Mouse (Mus musculus) stomach, embryonic 15.5 days (tissue): ENCODE measurements around the gene Rin1. TPM values are rescaled to one million over a fixed set of nuclear protein-coding genes. Genes with fewer than 3 reads are reported as not detected.

Source experiments
- ATAC-seq: fragments of 200-750 bp; cut with Nextera tagmentation; 2 replicates; pipeline ENCODE4 v1.8.0; 2017; ENCODE audit warnings: low read depth, moderate number of reproducible peaks, moderate TSS enrichment; ENCODE audit not compliant: insufficient read depth, low FRiP score
- H3K27ac ChIP-seq: fragments of 300-500 bp; sonication (generic); 2 replicates; pipeline ENCODE4 v1.5.1; 2015; ENCODE audit warnings: mild to moderate bottlenecking, inconsistent platforms
- H3K27me3 ChIP-seq: fragments of 300-500 bp; sonication (generic); replicated peaks from 2 replicates; pipeline ENCODE4 v1.6.1; 2015; ENCODE audit warnings: inconsistent platforms
- H3K36me3 ChIP-seq: fragments of 300-500 bp; sonication (generic); 2 replicates; pipeline ENCODE4 v1.6.1; 2015; ENCODE audit warnings: inconsistent platforms
- H3K4me1 ChIP-seq: fragments of 300-500 bp; sonication (generic); 2 replicates; pipeline ENCODE4 v1.6.1; 2015; ENCODE audit warnings: inconsistent platforms
- H3K4me2 ChIP-seq: fragments of 300-500 bp; sonication (generic); 2 replicates; pipeline ENCODE4 v1.6.1; 2015; ENCODE audit warnings: mild to moderate bottlenecking, inconsistent platforms
- H3K4me3 ChIP-seq: fragments of 300-500 bp; sonication (generic); replicated peaks from 2 replicates; pipeline ENCODE4 v1.5.1; 2015; ENCODE audit warnings: inconsistent platforms
- H3K9ac ChIP-seq: fragments of 300-500 bp; sonication (generic); 2 replicates; pipeline ENCODE4 v1.6.1; 2015; ENCODE audit warnings: inconsistent platforms
- H3K9me3 ChIP-seq: fragments of 300-500 bp; sonication (generic); 2 replicates; pipeline ENCODE4 v1.6.1; 2016; ENCODE audit warnings: inconsistent platforms
- WGBS: fragments of 180-500 bp; shearing (Covaris S2); methylation state at CpG from one replicate; pipeline ENCODE4 v1.1.7; 2015; 5-methylcytosine and 5-hydroxymethylcytosine counted together
- polyA plus RNA-seq: library from polyadenylated mRNA; unstranded; fragments of >200 nt; fragmentation: Nextera tagmentation; extraction: Ambion mirVana; gene quantifications from 2 replicates; pipeline ENCODE4 v1.2.1, GENCODE M21; 2015

Rin1 gene
- polyA plus RNA-seq, 1 experiment from 2014 or later = 2.3 TPM

DNA sequence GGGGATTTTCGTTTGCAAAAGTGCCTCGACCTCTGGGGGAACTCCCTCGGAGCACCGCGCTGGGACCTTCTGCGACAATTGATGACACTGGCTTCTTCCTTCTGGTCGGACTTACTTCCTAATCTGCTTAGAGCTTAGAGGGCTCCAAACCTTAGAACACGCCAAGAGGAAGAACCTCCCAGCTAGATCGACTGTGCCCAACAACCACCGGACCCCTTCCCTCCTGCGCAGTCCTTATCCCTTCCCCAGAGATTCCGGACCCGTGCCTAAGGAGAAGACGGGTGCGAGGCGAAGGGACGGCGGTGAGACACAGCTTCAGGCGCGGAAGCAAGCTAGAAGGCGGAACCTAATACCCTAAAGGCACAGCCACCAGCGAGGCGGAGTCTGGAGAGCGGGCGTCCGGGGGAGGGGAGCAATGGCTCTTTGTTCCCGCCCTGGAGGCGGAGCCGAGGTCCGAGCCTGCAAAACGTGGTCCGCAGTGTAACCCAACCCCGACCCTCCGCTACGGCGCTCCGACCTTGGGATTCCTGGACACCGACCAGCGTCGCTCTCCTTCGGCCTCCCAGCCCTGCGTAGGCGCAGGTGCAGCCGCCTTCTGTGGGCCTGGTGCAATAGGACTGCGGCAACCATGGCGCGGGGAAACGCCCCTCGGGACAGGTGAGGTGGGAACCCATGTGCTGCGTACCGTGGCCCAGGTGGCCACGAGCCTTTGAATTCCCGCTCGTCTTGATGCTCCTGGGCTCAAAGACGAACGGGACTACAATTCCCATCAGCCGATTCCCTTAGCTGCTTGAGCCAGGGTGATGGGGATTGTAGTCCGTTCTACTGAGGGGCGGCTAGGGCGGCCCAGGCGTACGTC, 26.4 kb upstream of the Rin1 start, which contains the start of gene Slc29a2:
Gene Slc29a2, plus strand, starts transcription at position 240 of the 859 bp plus-strand sequence.
- Histone ChIP-seq H3K36me3 (no peaks in the 10 kb centered on the region; the same call in 1 of the 2 replicates), H3K4me1 (peaks cover 8% of the 10 kb centered on the region; the same call in 1 of the 2 replicates), H3K27ac (peak within 1 kb of the TSS; percentile 74), H3K4me3 (peak within 1 kb of the TSS; percentile 72), H3K4me2 (peak within 1 kb of the TSS; percentile 95), H3K9ac (peak within 1 kb of the TSS; percentile 57), H3K9me3 (no peaks in the 10 kb centered on the region), H3K27me3 (no peaks in the 10 kb centered on the region)
- peak; percentile 96 for ATAC-seq
- under 1% methylated on average over 59 of the region's 62 CpGs for WGBS

DNA sequence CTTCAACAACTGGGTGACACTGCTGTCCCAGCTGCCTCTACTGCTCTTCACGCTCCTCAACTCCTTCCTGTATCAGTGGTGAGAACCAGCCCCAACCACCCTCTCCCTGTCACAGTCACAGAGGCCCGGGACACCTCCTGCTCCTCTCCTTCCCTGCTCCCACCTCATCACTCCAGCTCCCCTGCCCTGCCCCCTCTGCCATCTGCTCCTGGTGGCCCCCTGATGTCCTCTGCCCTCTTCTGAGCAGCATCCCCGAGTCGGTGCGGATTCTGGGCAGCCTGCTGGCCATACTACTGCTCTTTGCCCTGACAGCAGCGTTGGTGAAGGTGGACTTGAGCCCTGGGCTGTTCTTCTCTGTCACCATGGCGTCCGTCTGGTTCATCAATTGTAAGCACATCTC, 24.2 kb upstream of the Rin1 start:
- Histone ChIP-seq H3K9ac (no peak overlapping the region), H3K4me2 (no peak overlapping the region), H3K36me3 (no peaks in the 10 kb centered on the region; the same call in 1 of the 2 replicates), H3K4me3 (no peak overlapping the region), H3K27me3 (no peaks in the 10 kb centered on the region), H3K9me3 (no peaks in the 10 kb centered on the region), H3K4me1 (peaks cover 8% of the 10 kb centered on the region; the same call in 1 of the 2 replicates), H3K27ac (no peak overlapping the region)
- WGBS = 89% methylated on average over 8 of the region's 8 CpGs
- ATAC-seq = no peak

DNA sequence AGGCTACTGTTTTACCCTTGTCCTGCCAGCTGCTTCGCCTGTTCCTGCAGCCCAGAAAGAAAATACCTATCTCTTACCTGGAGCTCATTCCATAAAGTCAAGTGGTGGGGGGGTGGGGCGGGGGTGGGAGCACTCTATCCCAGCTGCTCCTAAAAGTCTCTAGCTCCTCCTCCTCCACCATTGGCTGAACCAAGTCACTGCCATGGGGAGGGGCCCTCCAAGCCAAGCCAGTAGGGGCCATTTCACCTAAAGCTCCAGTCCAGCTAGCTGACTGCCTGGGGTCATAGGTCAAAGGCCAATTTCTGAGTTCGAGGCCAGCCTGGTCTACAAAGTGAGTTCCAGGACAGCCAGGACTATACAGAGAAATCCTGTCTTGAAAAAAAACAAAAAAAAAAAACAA, 17.6 kb upstream of the Rin1 start:
- H3K4me3 ChIP-seq = no peak overlapping the region
- no peaks in the 10 kb centered on the region; the same call in 1 of the 2 replicates for H3K36me3 ChIP-seq
- no peak overlapping the region for H3K9ac ChIP-seq
- no peak overlapping the region for H3K4me2 ChIP-seq
- 75% methylated on average over 3 of the region's 3 CpGs for WGBS
- H3K27me3 ChIP-seq = no peaks in the 10 kb centered on the region
- H3K4me1 ChIP-seq = 0 out of 2 replicates have a peak, but pooled peaks cover 2% of the 10 kb centered on the region
- no peak for ATAC-seq
- no peaks in the 10 kb centered on the region for H3K9me3 ChIP-seq
- H3K27ac ChIP-seq = no peak overlapping the region

DNA sequence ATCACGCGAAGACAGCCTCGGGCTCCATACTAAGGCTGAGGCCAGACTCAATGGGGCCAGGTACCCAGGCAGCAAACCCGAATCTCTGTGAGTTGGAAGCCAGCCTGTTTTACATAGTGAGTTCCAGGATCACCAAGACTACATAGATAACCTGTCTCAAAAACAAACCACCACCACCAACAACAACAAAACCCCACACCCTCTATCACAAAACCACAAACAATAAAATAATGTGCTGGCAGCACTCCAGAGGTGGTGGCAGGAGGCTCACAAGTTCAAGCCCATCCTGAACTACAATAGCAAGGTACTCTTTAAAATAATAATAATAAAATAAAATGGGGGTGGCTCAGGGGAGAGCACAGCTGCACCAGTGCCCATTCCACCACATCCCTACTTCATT, 13.7 kb upstream of the Rin1 start:
- H3K4me2 ChIP-seq = no peak overlapping the region
- H3K9ac ChIP-seq = no peak overlapping the region
- H3K27ac ChIP-seq = no peak overlapping the region
- H3K9me3 ChIP-seq = no peaks in the 10 kb centered on the region
- ATAC-seq = no peak
- no peaks in the 10 kb centered on the region for H3K36me3 ChIP-seq
- no peaks in the 10 kb centered on the region for H3K27me3 ChIP-seq
- H3K4me3 ChIP-seq = no peak overlapping the region
- H3K4me1 ChIP-seq = peaks cover 21% of the 10 kb centered on the region
- WGBS = 82% methylated on average over 4 of the region's 4 CpGs

DNA sequence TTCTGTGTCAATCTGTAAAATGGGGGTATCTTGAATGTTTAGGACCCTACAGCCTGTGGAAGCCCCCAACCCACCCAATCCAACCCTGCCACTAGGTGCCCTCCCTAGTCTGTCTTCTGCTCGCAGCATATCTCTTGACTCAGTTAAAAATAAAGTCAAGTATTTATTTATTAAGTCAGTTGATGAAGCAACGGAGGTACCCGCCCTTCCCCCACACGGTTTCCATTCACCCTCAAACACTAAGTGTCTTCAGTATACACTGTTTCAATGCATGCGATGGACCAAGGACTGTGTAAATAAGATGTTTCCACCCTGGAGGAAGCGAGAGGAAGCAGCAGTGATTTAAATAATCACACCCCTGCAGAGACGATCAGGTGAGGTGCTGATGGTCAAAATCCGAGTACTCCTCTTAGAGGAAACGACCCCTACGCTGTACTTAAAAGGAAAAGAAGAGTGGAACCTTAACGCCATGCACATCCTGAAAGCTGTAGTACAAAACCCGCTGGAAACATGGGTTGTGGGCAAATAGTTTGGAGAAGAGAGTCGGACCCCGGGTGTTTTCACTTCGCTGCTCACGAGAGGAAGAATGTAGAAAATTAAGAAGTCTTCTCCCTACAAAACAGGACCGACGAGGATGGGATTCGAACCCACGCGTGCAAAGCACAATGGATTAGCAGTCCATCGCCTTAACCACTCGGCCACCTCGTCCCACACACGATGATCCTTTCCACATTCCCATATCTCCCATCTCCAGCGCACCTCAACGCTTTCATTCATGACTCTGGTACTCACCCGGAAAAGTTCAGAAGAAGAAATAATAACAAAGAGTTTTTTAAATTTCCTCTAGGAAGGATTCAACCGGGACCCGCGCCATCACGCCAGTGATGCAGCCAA, 12.4 kb upstream of the Rin1 start:
- Histone ChIP-seq H3K36me3 (no peaks in the 10 kb centered on the region), H3K9ac (peak overlapping the region; percentile 88), H3K27ac (peak overlapping the region; percentile 82), H3K4me3 (peak overlapping the region; percentile 64), H3K9me3 (no peaks in the 10 kb centered on the region), H3K4me2 (peak overlapping the region; percentile 98), H3K27me3 (no peaks in the 10 kb centered on the region), H3K4me1 (peaks cover 28% of the 10 kb centered on the region)
- ATAC-seq = peak; percentile 33; the same call in 1 of the 2 replicates
- 3% methylated on average over 32 of the region's 32 CpGs for WGBS

DNA sequence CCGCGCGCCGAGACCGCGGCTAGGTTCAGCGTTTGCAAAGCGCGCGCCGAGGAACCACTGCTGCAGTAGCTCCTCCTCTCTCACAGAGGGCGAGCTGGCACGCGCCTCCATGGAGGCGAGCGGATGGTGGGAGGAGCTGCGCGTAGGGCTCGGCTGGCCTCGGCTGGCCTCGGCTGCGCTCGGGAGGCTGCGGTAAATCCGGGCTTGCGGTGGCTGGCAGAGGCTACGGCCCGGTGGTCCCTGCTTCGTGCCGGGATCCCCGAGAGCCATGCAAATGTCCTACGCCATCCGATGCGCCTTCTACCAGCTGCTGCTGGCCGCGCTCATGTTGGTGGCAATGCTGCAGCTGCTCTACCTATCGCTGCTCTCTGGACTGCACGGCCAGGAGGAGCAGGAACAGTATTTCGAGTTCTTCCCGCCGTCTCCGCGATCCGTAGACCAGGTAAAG, 11.5 kb upstream of the Rin1 start, which contains the start of the genes B4gat1 and AC124502.3:
Gene B4gat1, plus strand, starts transcription at position 118 of the 448 bp plus-strand sequence.
Gene AC124502.3, plus strand, starts transcription at position 183 of the 448 bp plus-strand sequence.
- H3K4me3 ChIP-seq = peak within 1 kb of the TSS; percentile 64
- peaks cover 29% of the 10 kb centered on the region for H3K4me1 ChIP-seq
- H3K9ac ChIP-seq = peak within 1 kb of the TSS; percentile 88
- H3K36me3 ChIP-seq = no peaks in the 10 kb centered on the region
- peak within 1 kb of the TSS; percentile 82 for H3K27ac ChIP-seq
- ATAC-seq = peak; percentile 87
- WGBS = under 1% methylated on average over 44 of the region's 44 CpGs
- peak within 1 kb of the TSS; percentile 98 for H3K4me2 ChIP-seq
- no peaks in the 10 kb centered on the region for H3K27me3 ChIP-seq
- H3K9me3 ChIP-seq = no peaks in the 10 kb centered on the region

DNA sequence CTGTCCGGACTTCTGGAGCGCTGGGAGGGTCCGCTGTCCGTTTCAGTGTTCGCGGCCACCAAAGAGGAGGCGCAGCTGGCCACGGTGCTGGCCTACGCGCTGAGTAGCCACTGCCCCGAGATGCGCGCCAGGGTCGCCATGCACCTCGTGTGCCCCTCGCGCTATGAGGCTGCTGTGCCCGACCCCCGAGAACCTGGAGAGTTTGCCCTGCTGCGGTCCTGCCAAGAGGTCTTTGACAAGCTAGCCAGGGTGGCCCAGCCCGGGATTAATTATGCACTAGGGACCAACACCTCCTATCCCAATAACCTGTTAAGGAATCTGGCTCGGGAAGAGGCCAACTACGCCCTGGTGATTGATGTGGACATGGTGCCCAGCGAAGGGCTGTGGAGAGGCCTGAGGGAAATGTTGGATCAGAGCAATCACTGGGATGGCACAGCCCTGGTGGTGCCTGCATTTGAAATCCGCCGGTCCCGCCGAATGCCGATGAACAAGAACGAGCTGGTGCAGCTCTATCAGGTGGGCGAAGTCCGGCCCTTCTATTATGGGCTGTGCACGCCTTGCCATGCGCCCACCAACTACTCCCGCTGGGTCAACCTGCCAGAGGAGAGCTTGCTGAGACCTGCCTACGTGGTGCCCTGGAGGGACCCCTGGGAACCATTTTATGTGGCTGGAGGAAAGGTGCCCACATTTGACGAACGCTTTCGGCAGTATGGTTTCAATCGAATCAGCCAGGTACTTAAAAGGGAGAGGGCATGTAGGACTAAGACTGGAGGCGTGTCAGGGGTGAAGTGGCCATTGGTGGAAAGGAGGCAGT, 10.8 kb upstream of the Rin1 start:
- 0 out of 2 replicates have a peak, but pooled peaks have one; percentile 1 for ATAC-seq
- Histone ChIP-seq H3K9ac (peak overlapping the region; percentile 88), H3K27me3 (no peaks in the 10 kb centered on the region), H3K4me3 (peak overlapping the region; percentile 64), H3K36me3 (no peaks in the 10 kb centered on the region), H3K4me2 (peak overlapping the region; percentile 98), H3K9me3 (no peaks in the 10 kb centered on the region), H3K4me1 (peaks cover 29% of the 10 kb centered on the region), H3K27ac (peak overlapping the region; percentile 82; the same call in 1 of the 2 replicates)
- WGBS = 14% methylated on average over 41 of the region's 41 CpGs

DNA sequence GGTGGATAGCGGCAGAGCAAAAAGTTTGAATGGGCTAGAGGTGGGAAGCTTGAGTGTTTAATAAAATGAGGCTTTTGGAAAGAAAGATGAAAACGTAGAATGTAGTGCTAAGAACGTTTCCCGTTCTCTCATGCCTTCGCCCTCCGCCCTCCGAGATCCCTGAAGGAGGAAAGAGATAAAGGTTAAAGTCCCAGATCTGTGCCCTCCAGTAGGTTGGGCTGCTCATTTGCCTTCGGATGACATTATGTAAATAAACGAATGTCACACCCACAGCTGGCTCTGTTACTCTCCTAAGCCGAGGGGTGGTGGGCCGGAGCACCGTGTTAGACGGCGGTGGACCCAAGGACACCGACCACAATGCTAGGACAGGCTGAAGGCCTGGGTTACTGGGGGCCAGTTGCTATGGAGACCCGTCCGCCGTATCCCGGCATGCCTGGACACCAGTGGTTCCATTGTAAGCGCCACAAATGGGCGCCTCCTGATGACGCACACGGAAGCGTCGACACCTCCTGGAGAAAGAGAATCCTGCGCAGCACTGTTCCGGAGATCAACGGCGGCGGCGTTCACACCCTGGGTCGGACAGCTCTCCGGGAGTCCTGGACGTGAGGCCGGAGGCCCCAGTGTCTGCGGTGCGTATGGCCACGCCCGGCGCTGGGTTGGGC, 9.3 kb upstream of the Rin1 start, which contains the start of gene Brms1:
Gene Brms1, plus strand, starts transcription at position 493 of the 662 bp plus-strand sequence.
- H3K36me3 ChIP-seq = no peaks in the 10 kb centered on the region
- H3K4me1 ChIP-seq = peaks cover 29% of the 10 kb centered on the region
- H3K4me3 ChIP-seq = peak within 1 kb of the TSS; percentile 64
- 4% methylated on average over 40 of the region's 40 CpGs for WGBS
- H3K4me2 ChIP-seq = peak within 1 kb of the TSS; percentile 98
- H3K27ac ChIP-seq = peak within 1 kb of the TSS; percentile 57
- H3K27me3 ChIP-seq = no peaks in the 10 kb centered on the region
- peak; percentile 72 for ATAC-seq
- no peaks in the 10 kb centered on the region for H3K9me3 ChIP-seq
- peak within 1 kb of the TSS; percentile 68 for H3K9ac ChIP-seq

DNA sequence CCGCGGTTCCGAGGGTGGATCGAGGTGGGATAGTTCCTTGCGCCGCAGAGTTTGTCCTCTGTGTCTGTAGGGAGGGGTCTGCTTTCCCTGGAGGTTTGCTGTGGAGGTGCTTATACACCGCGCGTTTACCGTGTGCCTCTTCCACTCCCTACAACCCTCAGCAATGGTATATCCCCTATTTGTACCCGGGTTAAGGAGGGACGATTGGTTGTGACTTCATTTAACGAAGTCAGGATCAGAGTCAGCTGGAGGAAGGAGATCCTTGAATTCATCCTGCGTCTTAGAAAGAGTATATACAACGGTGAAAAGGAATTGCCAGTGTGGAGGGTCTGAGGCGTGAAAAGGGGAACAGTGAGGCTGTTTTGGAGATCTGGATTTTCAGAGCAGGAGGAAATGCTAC, 8.7 kb upstream of the Rin1 start:
- WGBS = 2% methylated on average over 16 of the region's 16 CpGs
- Histone ChIP-seq H3K36me3 (0 out of 2 replicates have a peak, but pooled peaks cover 4% of the 10 kb centered on the region), H3K4me2 (peak overlapping the region; percentile 98), H3K9ac (peak overlapping the region; percentile 68), H3K4me1 (peaks cover 29% of the 10 kb centered on the region), H3K9me3 (no peaks in the 10 kb centered on the region), H3K4me3 (peak overlapping the region; percentile 64), H3K27ac (peak overlapping the region; percentile 57), H3K27me3 (no peaks in the 10 kb centered on the region)
- ATAC-seq = no peak

DNA sequence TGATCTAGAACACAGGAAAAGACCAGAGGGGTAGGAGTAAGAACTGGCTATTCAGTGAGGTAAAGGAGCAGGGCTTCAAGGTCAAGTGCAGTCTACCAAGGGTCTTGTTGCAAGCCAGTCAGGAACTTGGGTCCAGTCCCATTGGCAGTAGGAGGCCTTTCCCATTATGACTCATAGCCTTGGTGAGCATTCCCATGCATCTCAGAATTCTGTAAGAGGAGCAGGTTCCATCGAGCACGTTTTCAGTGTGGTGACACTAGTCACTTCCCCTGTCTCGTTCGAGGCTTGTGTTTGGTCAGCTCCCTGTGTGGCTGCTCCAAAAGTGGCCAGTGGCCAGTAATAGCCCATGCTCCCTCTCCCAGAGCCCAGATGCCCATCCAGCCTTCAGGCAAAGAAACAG, 4.8 kb upstream of the Rin1 start:
- ATAC-seq = no peak
- Histone ChIP-seq H3K27me3 (no peaks in the 10 kb centered on the region), H3K36me3 (0 out of 2 replicates have a peak, but pooled peaks cover 18% of the 10 kb centered on the region), H3K27ac (no peak overlapping the region), H3K4me1 (peaks cover 19% of the 10 kb centered on the region), H3K4me2 (no peak overlapping the region), H3K9ac (no peak overlapping the region), H3K9me3 (no peaks in the 10 kb centered on the region), H3K4me3 (no peak overlapping the region)
- 77% methylated on average over 4 of the region's 4 CpGs for WGBS
